In the genomic region with DNA sequence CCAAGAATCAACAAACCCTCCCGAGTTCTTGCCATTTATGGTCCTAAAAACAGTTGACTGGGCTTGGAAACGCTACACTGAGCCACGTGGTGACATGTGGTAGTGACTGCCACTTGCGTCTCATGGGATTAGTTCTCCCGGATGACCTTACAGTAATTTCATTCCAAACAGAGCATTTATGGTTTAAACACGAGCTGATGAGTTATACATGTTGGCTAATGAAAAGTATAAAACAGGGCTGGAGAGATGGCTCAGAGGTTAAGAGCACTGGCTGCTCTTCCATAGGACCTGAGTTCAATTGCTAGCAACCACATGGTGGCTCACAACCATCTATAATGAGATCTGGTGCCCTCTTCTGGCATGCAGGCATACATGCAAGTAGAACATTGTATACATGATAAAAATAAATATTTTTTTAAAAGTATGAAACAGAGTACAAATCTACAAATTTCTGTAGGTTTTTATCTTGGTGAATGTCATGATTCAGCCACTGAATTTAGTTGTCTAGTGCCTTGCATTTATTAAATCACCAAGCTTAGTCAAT, we compare ENCODE assay signal across 19 mouse cellular contexts. TPM values are rescaled to one million over a fixed set of nuclear protein-coding genes. Genes with fewer than 3 reads are reported as not detected.
DNase-seq lines count a peak whose midpoint lies in the region; ATAC-seq and TF ChIP-seq lines count a peak whose summit lies in the region.
"Had no signal": no experiment of that assay in that cellular context is flagged by ENCODE, and none has a peak within 500 bp of the region (broad histone marks: within the 10 kb centered on the region; RNA-seq: fewer than 3 reads in every experiment).

No protein-coding gene starts in this region.

- no peak overlapping the region for H3K27ac ChIP-seq in hindbrain, postnatal 0 days
- H3K27ac ChIP-seq in hindbrain, embryonic 12.5 days = no peak overlapping the region
- no peak overlapping the region for H3K27ac ChIP-seq in testis, adult 2 months (ENCODE audit: control insufficient read depth, insufficient read depth, low read depth, low read length)
- H3K27ac ChIP-seq: embryonic facial prominence, embryonic 15.5 days; midbrain, embryonic 10.5 days; stomach, embryonic 15.5 days had no signal

- CTCF ChIA-PET in Patski (lab: Charles Lee) = interaction anchor here (1.0 kb wide), 1 partner anchor 16 kb away, joined by 3 read pairs; no protein-coding TSS in a partner anchor

- no peak for ATAC-seq in hindbrain, postnatal 0 days
- ATAC-seq in hindbrain, embryonic 12.5 days (ENCODE audit: low FRiP score) = no peak
- no peak for ATAC-seq in Patski
- ATAC-seq in megakaryocyte, adult 5-6 weeks (ENCODE audit: poor library complexity, severe bottlenecking) = no peak
- ATAC-seq in megakaryocyte-erythroid progenitor cell, adult 5-6 weeks (replicated peaks; ENCODE audit: low FRiP score, low TSS enrichment, poor library complexity, severe bottlenecking) = no peak
- ATAC-seq: CD4-positive, CD25-positive, alpha-beta regulatory T cell, adult 4 months; hindbrain, embryonic 16.5 days had no signal

- no peak overlapping the region for H3K4me3 ChIP-seq in hindbrain, postnatal 0 days (ENCODE audit: low read length)
- H3K4me3 ChIP-seq in hindbrain, embryonic 12.5 days = no peak overlapping the region
- peak overlapping the region; percentile 3; the same call in 1 of the 2 replicates for H3K4me3 ChIP-seq in testis, adult 2 months (ENCODE audit: control insufficient read depth, low read depth, low read length)
- H3K4me3 ChIP-seq: stomach, embryonic 15.5 days had no signal

- no peak overlapping the region for H3K9ac ChIP-seq in hindbrain, postnatal 0 days (replicated peaks; ENCODE audit: low read length)
- H3K9ac ChIP-seq in hindbrain, embryonic 12.5 days = no peak overlapping the region
- H3K9ac ChIP-seq: embryonic facial prominence, embryonic 15.5 days; stomach, embryonic 15.5 days had no signal

- no peak for TF ChIP-seq POLR2A in testis, adult 2 months (IDR thresholded peaks at IDR 0.05; ENCODE audit: control insufficient read depth, low read depth, low read length)

- no peak for DNase-seq in hindbrain, postnatal 0 days (ENCODE audit: low spot score)
- no peak for DNase-seq in testis, postnatal 14 days (ENCODE audit: low spot score)
- no peak for DNase-seq in Patski (ENCODE audit: low read depth, low spot score)
- DNase-seq: adrenal gland, postnatal 25 days; cerebellum, adult 8-10 months; heart, postnatal 10 days; lung, postnatal 14 days; retina, postnatal 1 day had no signal

- TF ChIP-seq CTCF in hindbrain, postnatal 0 days (IDR thresholded peaks at IDR 0.05; ENCODE audit: low read depth) = peak; percentile 45
- TF ChIP-seq CTCF in testis, adult 2 months (IDR thresholded peaks at IDR 0.05; ENCODE audit: control insufficient read depth, insufficient read depth, insufficient replicate concordance, low read depth, low read length) = no peak
- TF ChIP-seq CTCF in Patski (IDR thresholded peaks at IDR 0.05) = peak; percentile 48

- peaks cover 19% of the 10 kb centered on the region for H3K4me1 ChIP-seq in hindbrain, postnatal 0 days (ENCODE audit: insufficient read depth, low read length)
- H3K4me1 ChIP-seq in hindbrain, embryonic 12.5 days = peaks cover 19% of the 10 kb centered on the region
- H3K4me1 ChIP-seq in testis, adult 2 months (ENCODE audit: control insufficient read depth, insufficient read depth, low read length) = peaks cover 8% of the 10 kb centered on the region

- no peaks in the 10 kb centered on the region for H3K27me3 ChIP-seq in hindbrain, postnatal 0 days (ENCODE audit: insufficient read depth, low read length)
- 0 out of 2 replicates have a peak, but pooled peaks cover 5% of the 10 kb centered on the region for H3K27me3 ChIP-seq in hindbrain, embryonic 12.5 days
- no peaks in the 10 kb centered on the region for H3K27me3 ChIP-seq in testis, adult 2 months (ENCODE audit: control insufficient read depth, insufficient read depth, low read length)
- peaks cover 13% of the 10 kb centered on the region for H3K27me3 ChIP-seq in Patski
- H3K27me3 ChIP-seq: embryonic facial prominence, embryonic 15.5 days; stomach, embryonic 15.5 days had no signal

- 90% methylated on average over 6 of the region's 6 CpGs for WGBS in hindbrain, postnatal 0 days
- 85% methylated on average over 6 of the region's 6 CpGs for WGBS in hindbrain, embryonic 12.5 days

- H3K4me2 ChIP-seq in hindbrain, postnatal 0 days (ENCODE audit: low read depth, low read length) = no peak overlapping the region
- H3K4me2 ChIP-seq in hindbrain, embryonic 12.5 days (replicated peaks) = no peak overlapping the region

- no peaks in the 10 kb centered on the region for H3K36me3 ChIP-seq in hindbrain, postnatal 0 days (ENCODE audit: insufficient read depth, low read length)
- no peaks in the 10 kb centered on the region for H3K36me3 ChIP-seq in hindbrain, embryonic 12.5 days
- H3K36me3 ChIP-seq in testis, adult 2 months (ENCODE audit: control insufficient read depth, insufficient read depth, low read length) = no peaks in the 10 kb centered on the region
- H3K36me3 ChIP-seq: embryonic facial prominence, embryonic 15.5 days; stomach, embryonic 15.5 days had no signal

- in situ Hi-C loops in Patski (cut with MboI; ENCODE audit: low pct_unique_long_range_greater_than_20kb) = loop anchor here (25.0 kb wide), 1 partner anchor 525 kb away; a partner anchor contains a TSS

- no peaks in the 10 kb centered on the region for H3K9me3 ChIP-seq in hindbrain, postnatal 0 days (ENCODE audit: low read length)
- no peaks in the 10 kb centered on the region for H3K9me3 ChIP-seq in hindbrain, embryonic 12.5 days (replicated peaks)
- H3K9me3 ChIP-seq: embryonic facial prominence, embryonic 15.5 days; stomach, embryonic 15.5 days had no signal

- POLR2A ChIA-PET in Patski (lab: Charles Lee) = no interaction called here

RNA-seq across cellular contexts. Expression of a gene that starts 1.8 kb away (rescaled TPM):
- total RNA-seq in hindbrain, postnatal 0 days (2014; rRNA removed) = 0.31 TPM in 1 of 2 replicates, not detected in the other
- polyA plus RNA-seq in hindbrain, postnatal 0 days (2015; fragmentation: Nextera tagmentation; extraction: Ambion mirVana) = 0.34 and 0.39 TPM in 2 replicates
- 0.19 and 0.57 TPM in 2 replicates for polyA plus RNA-seq in hindbrain, embryonic 12.5 days (2016; fragmentation: Nextera tagmentation; extraction: Ambion mirVana)
- polyA plus RNA-seq in testis, adult 2 months (2012; rRNA removed) = 89.2 and 95.6 TPM in 2 replicates
- 0.47 TPM for polyA plus RNA-seq in Patski (2021)
- 0.11 TPM in 1 of 2 replicates, not detected in the other for total RNA-seq in megakaryocyte, adult 5-6 weeks (2015)
- total RNA-seq in megakaryocyte, adult 5-6 weeks (2017) = not detected in 2 replicates
- total RNA-seq in megakaryocyte-erythroid progenitor cell, adult 5-6 weeks (2014; fragmentation: Nextera tagmentation) = 0.87 and 0.92 TPM in 2 replicates
- not detected in 2 replicates for total RNA-seq in megakaryocyte-erythroid progenitor cell, adult 5-6 weeks (2017)
- total RNA-seq: neutrophil, adult 5-6 weeks had no signal
- polyA plus RNA-seq: small intestine, adult 2 months had no signal

RNA-seq across cellular contexts. Expression of a gene that starts 1.8 kb away (rescaled TPM):
- 7.9 and 14.5 TPM in 2 replicates for total RNA-seq in hindbrain, postnatal 0 days (2014; rRNA removed)
- 17.4 and 18.6 TPM in 2 replicates for polyA plus RNA-seq in hindbrain, postnatal 0 days (2015; fragmentation: Nextera tagmentation; extraction: Ambion mirVana)
- polyA plus RNA-seq in hindbrain, embryonic 12.5 days (2016; fragmentation: Nextera tagmentation; extraction: Ambion mirVana) = 35.0 and 36.5 TPM in 2 replicates
- polyA plus RNA-seq in testis, adult 2 months (2012; rRNA removed) = 14.0 and 18.1 TPM in 2 replicates
- polyA plus RNA-seq in Patski (2021) = 21.0 TPM
- 13.9 and 15.6 TPM in 2 replicates for total RNA-seq in megakaryocyte, adult 5-6 weeks (2015)
- total RNA-seq in megakaryocyte, adult 5-6 weeks (2017) = 39.9 and 46.3 TPM in 2 replicates
- 17.8 and 25.3 TPM in 2 replicates for total RNA-seq in megakaryocyte-erythroid progenitor cell, adult 5-6 weeks (2014; fragmentation: Nextera tagmentation)
- total RNA-seq in megakaryocyte-erythroid progenitor cell, adult 5-6 weeks (2017) = 53.2 and 54.5 TPM in 2 replicates

RNA-seq across cellular contexts. Expression of a gene that starts 18.6 kb away (rescaled TPM):
- 45.3 and 51.5 TPM in 2 replicates for total RNA-seq in hindbrain, postnatal 0 days (2014; rRNA removed)
- polyA plus RNA-seq in hindbrain, postnatal 0 days (2015; fragmentation: Nextera tagmentation; extraction: Ambion mirVana) = 15.6 and 16.2 TPM in 2 replicates
- 49.9 and 50.1 TPM in 2 replicates for polyA plus RNA-seq in hindbrain, embryonic 12.5 days (2016; fragmentation: Nextera tagmentation; extraction: Ambion mirVana)
- polyA plus RNA-seq in testis, adult 2 months (2012; rRNA removed) = 107 and 120 TPM in 2 replicates
- 29.5 TPM for polyA plus RNA-seq in Patski (2021)
- total RNA-seq in megakaryocyte, adult 5-6 weeks (2015) = 14.0 and 15.7 TPM in 2 replicates
- total RNA-seq in megakaryocyte, adult 5-6 weeks (2017) = 17.7 and 20.3 TPM in 2 replicates
- total RNA-seq in megakaryocyte-erythroid progenitor cell, adult 5-6 weeks (2014; fragmentation: Nextera tagmentation) = 31.5 and 49.3 TPM in 2 replicates
- total RNA-seq in megakaryocyte-erythroid progenitor cell, adult 5-6 weeks (2017) = 52.1 and 61.4 TPM in 2 replicates

Comparison
In these comparisons a context has a peak if more than half of its experiments do, and no peak if none do; other contexts are left out.
1. RNA of a gene that starts 1.8 kb away (polyA plus RNA-seq): 89.2 to 95.6 TPM in testis, adult 2 months; 0.47 TPM in Patski (single experiment), 0.34 to 0.39 TPM in hindbrain, postnatal 0 days and 0.19 to 0.57 TPM in hindbrain, embryonic 12.5 days; every median in the first group is over 10 times any median in the second.